Mouse (Mus musculus) megakaryocyte, embryonic 14.5 days (primary cell): ENCODE measurements around the gene Zfp970.
"Not testable (repeated sequence)": the region's sequence is repeated elsewhere in the genome, so short reads cannot be mapped to it uniquely, and the experiment has no call there.

Source experiments
- FLI1 ChIP-seq: IDR thresholded peaks from 2 replicates; pipeline ENCODE4 v1.6.1; 2012; ENCODE audit warnings: low read length, inconsistent platforms, mixed read lengths
- GATA1 ChIP-seq: IDR thresholded peaks from 3 replicates; pipeline ENCODE4 v1.6.1; 2012; ENCODE audit warnings: mixed read lengths, low read length, inconsistent platforms, borderline replicate concordance

DNA sequence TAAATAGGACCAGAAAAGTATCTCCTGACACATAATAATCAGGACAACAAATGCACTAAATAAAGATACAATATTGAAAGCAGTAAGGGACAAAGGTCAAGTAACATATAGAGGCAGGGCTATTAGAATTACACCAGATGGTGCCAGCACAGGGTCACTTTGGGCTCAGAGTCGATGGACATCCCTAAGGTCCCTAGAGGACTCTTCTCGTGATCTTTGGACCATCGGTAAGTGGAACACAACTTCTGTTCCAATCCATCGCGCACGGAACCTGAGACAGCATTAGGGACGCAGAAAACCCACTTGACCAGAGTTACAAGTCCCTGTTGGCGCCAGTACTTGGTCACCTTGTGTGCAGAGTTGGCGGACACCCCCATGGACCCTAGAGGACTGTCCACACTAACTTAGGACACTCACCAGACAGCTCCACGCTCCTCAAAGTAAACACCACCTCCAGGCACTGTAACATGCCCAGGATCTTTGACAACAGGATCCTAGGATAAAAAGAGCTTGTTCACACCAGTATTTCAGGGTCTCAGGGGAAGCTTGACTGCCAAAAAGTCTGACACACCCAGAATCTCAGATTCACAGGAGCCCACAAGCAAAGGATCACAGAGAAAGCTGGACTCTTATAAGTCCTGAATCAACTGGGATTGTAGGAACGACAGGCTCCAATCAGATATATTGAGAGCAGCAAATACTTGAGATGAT is 18.9 kb downstream of the Zfp970 start:
- not testable (repeated sequence) for TF ChIP-seq GATA1, FLI1
